Mouse (Mus musculus): ENCODE data around the gene Slc38a10.

GRCm38 (mm10) chr11:120188102-120188480, 36.9 kb upstream of the Slc38a10 start:
- TF ChIP-seq CTCF (IDR thresholded peaks at IDR 0.05; ENCODE audit: control insufficient read depth, insufficient read depth, insufficient replicate concordance, low read depth, low read length) (no peak), POLR2A (IDR thresholded peaks at IDR 0.05; ENCODE audit: control insufficient read depth, low read depth, low read length) (no peak)
